Mouse (Mus musculus) gastrocnemius, postnatal 14 days (tissue): ENCODE measurements around the gene Rad9a. TPM values are rescaled to one million over a fixed set of nuclear protein-coding genes. Genes with fewer than 3 reads are reported as not detected.
"Not testable (repeated sequence)": the region's sequence is repeated elsewhere in the genome, so short reads cannot be mapped to it uniquely, and the experiment has no call there.

Experiments
- DNase-seq: peaks from one replicate; pipeline ENCODE4 v3.0.0; 2021; ENCODE audit warnings: mixed read lengths
- intact Hi-C: fragments of 180-260 bp; cut with DNase I; formaldehyde crosslinking; loops from one replicate; pipeline ENCODE4 v1.15.1; 2025; ENCODE audit warnings: low total_unique reads
- long read RNA-seq, 2 experiments: library from polyadenylated mRNA; stranded (forward); transcript quantifications; one replicate each; pipeline ENCODE4 v2.0.0; 2021
- total RNA-seq, 2 experiments: library from RNA; stranded (reverse); gene quantifications; 2 replicates each; pipeline ENCODE4 v1.2.3; 2021

Gene Rad9a
- 1 to 10 TPM; 3.1 to 3.4 TPM for total RNA-seq
- long read RNA-seq, experiment 1, partial matches to known transcripts, result 0 of 3 reads
- long read RNA-seq, experiment 1, other reads (novel, unspliced or antisense), result 1 of 3 reads
- long read RNA-seq, experiment 2, partial matches to known transcripts, result 0 of 6 reads
- long read RNA-seq, experiment 2, other reads (novel, unspliced or antisense), result 2 of 6 reads

- peak; percentile 96 for DNase-seq
- intact Hi-C loops, result no loop called here
Measured at GRCm38 (mm10) chr19:4201291-4201909, at the start of gene Rad9a. Gene Rad9a (minus strand): TSS chr19:4201662.

GRCm38 (mm10) chr19:4248683-4249082 lies 47.2 kb upstream of the Rad9a start:
- DNase-seq, intact Hi-C loops: not testable (repeated sequence)

GRCm38 (mm10) chr19:4247010-4247409 lies 45.5 kb upstream of the Rad9a start:
- DNase-seq, result no peak
- intact Hi-C loops, result no loop called here

- DNase-seq, result no peak
- intact Hi-C loops, result no loop called here
Measured at GRCm38 (mm10) chr19:4244775-4245174, 43.3 kb upstream of the Rad9a start.

- DNase-seq, result no peak
- intact Hi-C loops, result no loop called here
Measured at GRCm38 (mm10) chr19:4242416-4242815, 41.0 kb upstream of the Rad9a start.

GRCm38 (mm10) chr19:4240247-4240668 lies 38.8 kb upstream of the Rad9a start:
- intact Hi-C loops, result no loop called here
- DNase-seq, result no peak

GRCm38 (mm10) chr19:4234548-4234947 lies 33.1 kb upstream of the Rad9a start:
- intact Hi-C loops, result no loop called here
- DNase-seq, result no peak

GRCm38 (mm10) chr19:4232651-4233050 lies 31.2 kb upstream of the Rad9a start:
- intact Hi-C loops, result no loop called here
- DNase-seq, result no peak

- intact Hi-C loops, result no loop called here
- DNase-seq, result peak; percentile 37
Measured at GRCm38 (mm10) chr19:4232186-4232572, 30.7 kb upstream of the Rad9a start.

- peak; percentile 99 for DNase-seq
- intact Hi-C loops, result no loop called here
Measured at GRCm38 (mm10) chr19:4231253-4232185, 30.1 kb upstream of the Rad9a start, which contains the start of gene Pold4. Gene Pold4 (plus strand): TSS chr19:4231899.

GRCm38 (mm10) chr19:4230415-4230814 lies 29.0 kb upstream of the Rad9a start:
- no peak for DNase-seq
- intact Hi-C loops, result no loop called here

- DNase-seq, result no peak
- intact Hi-C loops, result no loop called here
Measured at GRCm38 (mm10) chr19:4229451-4230076, 28.1 kb upstream of the Rad9a start.

GRCm38 (mm10) chr19:4228891-4229290 lies 27.4 kb upstream of the Rad9a start:
- no peak for DNase-seq
- intact Hi-C loops, result no loop called here

GRCm38 (mm10) chr19:4227894-4228678 lies 26.6 kb upstream of the Rad9a start:
- DNase-seq, result peak; percentile 67
- intact Hi-C loops, result no loop called here

GRCm38 (mm10) chr19:4227446-4227845 lies 26.0 kb upstream of the Rad9a start:
- DNase-seq, result no peak
- intact Hi-C loops, result no loop called here

GRCm38 (mm10) chr19:4226779-4227178 lies 25.3 kb upstream of the Rad9a start:
- DNase-seq, result no peak
- intact Hi-C loops, result no loop called here

- intact Hi-C loops, result no loop called here
Measured at GRCm38 (mm10) chr19:4222165-4222564, 20.7 kb upstream of the Rad9a start.

GRCm38 (mm10) chr19:4220957-4221743 lies 19.7 kb upstream of the Rad9a start:
- intact Hi-C loops, result no loop called here
- peak; percentile 53 for DNase-seq

More at GRCm38 (mm10) chr19:4222165-4222564, 20.7 kb upstream of the Rad9a start:
- no peak for DNase-seq
